Mouse (Mus musculus): ENCODE data around the gene Gtdc1. TPM values are rescaled to one million over a fixed set of nuclear protein-coding genes. Genes with fewer than 3 reads are reported as not detected.
A peak's percentile ranks its signal among the peaks of the same experiment; 100 is the strongest.

Gtdc1 gene
- total and polyA plus RNA-seq, 3 experiments: 1.7 to 47.1 (median 28.7) TPM

DNA sequence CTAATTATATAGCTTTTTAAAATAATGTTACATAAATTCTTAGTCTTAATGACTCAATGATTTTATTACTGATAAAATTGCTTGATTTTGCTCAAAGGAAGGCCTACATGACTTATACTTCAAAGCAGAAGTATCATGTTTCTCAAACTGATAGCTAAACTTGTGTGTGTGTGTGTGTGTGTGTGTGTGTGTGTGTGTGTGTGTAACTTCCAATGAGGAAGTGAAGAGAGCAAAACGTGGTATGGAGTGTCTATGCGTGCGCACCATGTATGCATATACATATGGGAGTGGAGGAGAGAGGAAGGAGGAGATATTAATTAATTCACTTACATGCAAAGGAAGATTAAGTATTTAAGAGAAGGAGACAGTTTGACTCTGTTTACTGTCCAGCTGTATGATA lies 100.8 kb downstream of the Gtdc1 start:
- H3K9me3 ChIP-seq (replicated peaks): no peaks in the 10 kb centered on the region
- no peaks in the 10 kb centered on the region for H3K27me3 ChIP-seq (ENCODE audit: insufficient read depth, low read length)
- no peak for TF ChIP-seq TAL1 (conservative IDR thresholded peaks at IDR 0.05; ENCODE audit: low read depth, low read length)
- no peak for TF ChIP-seq GATA2 (IDR thresholded peaks at IDR 0.05; ENCODE audit: borderline replicate concordance, low read depth, low read length)
- no peak for TF ChIP-seq GATA1 (IDR thresholded peaks at IDR 0.05; ENCODE audit: borderline replicate concordance, low read length)
- TF ChIP-seq POLR2AphosphoS5 (IDR thresholded peaks at IDR 0.05; ENCODE audit: insufficient replicate concordance, low read depth, low read length): no peak
- no peak for TF ChIP-seq CTCF (IDR thresholded peaks at IDR 0.05; ENCODE audit: low read depth, low read length)
- ATAC-seq (ENCODE audit: extremely low read depth, insufficient number of reproducible peaks, low FRiP score, poor library complexity, severe bottlenecking) (no peak), DNase-seq (ENCODE audit: low spot score) (no peak)
- H3K4me1 ChIP-seq (ENCODE audit: insufficient read depth, low read depth, low read length): no peaks in the 10 kb centered on the region
- no peak overlapping the region for H3K4me3 ChIP-seq (ENCODE audit: low read depth, low read length)
- no peaks in the 10 kb centered on the region for H3K36me3 ChIP-seq (replicated peaks)

DNA sequence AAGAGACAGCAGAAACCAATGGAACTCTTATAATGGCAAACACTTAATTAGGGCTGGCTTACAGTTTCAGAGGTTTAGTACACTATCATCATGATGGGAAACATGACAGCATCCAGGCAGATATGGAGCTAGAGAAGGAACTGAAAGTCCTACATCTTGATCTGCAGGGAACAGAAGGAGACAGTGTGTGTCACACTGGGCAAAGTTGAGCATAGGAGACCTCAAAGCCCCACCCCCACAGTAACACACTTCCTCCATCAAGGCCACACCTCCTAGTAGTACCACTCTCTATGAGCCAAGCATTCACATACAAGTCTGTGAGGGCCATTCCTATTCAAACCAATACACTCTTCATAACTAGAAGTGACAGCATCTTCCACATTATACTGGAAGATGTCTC lies 109.7 kb downstream of the Gtdc1 start:
- no peak overlapping the region for H3K4me3 ChIP-seq (ENCODE audit: low read depth, low read length)
- no peaks in the 10 kb centered on the region for H3K9me3 ChIP-seq (replicated peaks)
- TF ChIP-seq GATA2 (IDR thresholded peaks at IDR 0.05; ENCODE audit: borderline replicate concordance, low read depth, low read length) (no peak), POLR2AphosphoS5 (IDR thresholded peaks at IDR 0.05; ENCODE audit: insufficient replicate concordance, low read depth, low read length) (no peak), TAL1 (conservative IDR thresholded peaks at IDR 0.05; ENCODE audit: low read depth, low read length) (no peak), GATA1 (IDR thresholded peaks at IDR 0.05; ENCODE audit: borderline replicate concordance, low read length) (no peak), CTCF (IDR thresholded peaks at IDR 0.05; ENCODE audit: low read depth, low read length) (no peak)
- H3K4me1 ChIP-seq (ENCODE audit: insufficient read depth, low read depth, low read length): 0 out of 2 replicates have a peak, but pooled peaks cover 4% of the 10 kb centered on the region
- ATAC-seq (ENCODE audit: extremely low read depth, insufficient number of reproducible peaks, low FRiP score, poor library complexity, severe bottlenecking) (no peak), DNase-seq (ENCODE audit: low spot score) (no peak)
- H3K36me3 ChIP-seq (replicated peaks): no peaks in the 10 kb centered on the region
- H3K27me3 ChIP-seq (ENCODE audit: insufficient read depth, low read length): no peaks in the 10 kb centered on the region

DNA sequence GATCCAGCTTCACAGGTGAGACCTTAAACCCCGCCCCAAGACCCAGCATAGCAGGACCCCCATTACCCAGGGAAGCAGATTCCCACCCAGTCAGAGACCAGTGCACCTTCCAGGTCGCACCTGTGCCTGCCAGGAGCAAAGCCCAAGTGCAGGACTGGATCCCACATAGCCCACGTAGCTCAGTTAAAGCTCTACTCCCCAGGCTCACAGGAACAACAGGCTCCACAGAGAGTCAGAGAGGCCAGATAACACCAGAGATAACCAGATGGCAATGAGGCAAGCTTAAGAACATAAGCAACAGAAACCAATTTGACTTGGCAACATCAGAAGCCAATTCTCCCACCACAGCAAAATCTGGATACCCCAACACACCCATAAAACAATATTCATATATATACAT lies 113.7 kb downstream of the Gtdc1 start:
- ATAC-seq (ENCODE audit: extremely low read depth, insufficient number of reproducible peaks, low FRiP score, poor library complexity, severe bottlenecking) (no peak), DNase-seq (ENCODE audit: low spot score) (no peak)
- Histone ChIP-seq H3K9me3 (replicated peaks) (no peaks in the 10 kb centered on the region), H3K27me3 (ENCODE audit: insufficient read depth, low read length) (no peaks in the 10 kb centered on the region), H3K4me1 (ENCODE audit: insufficient read depth, low read depth, low read length) (0 out of 2 replicates have a peak, but pooled peaks cover 4% of the 10 kb centered on the region), H3K36me3 (replicated peaks) (no peaks in the 10 kb centered on the region), H3K4me3 (ENCODE audit: low read depth, low read length) (no peak overlapping the region)
- TF ChIP-seq GATA2 (IDR thresholded peaks at IDR 0.05; ENCODE audit: borderline replicate concordance, low read depth, low read length) (no peak), POLR2AphosphoS5 (IDR thresholded peaks at IDR 0.05; ENCODE audit: insufficient replicate concordance, low read depth, low read length) (no peak), GATA1 (IDR thresholded peaks at IDR 0.05; ENCODE audit: borderline replicate concordance, low read length) (no peak), CTCF (IDR thresholded peaks at IDR 0.05; ENCODE audit: low read depth, low read length) (no peak), TAL1 (conservative IDR thresholded peaks at IDR 0.05; ENCODE audit: low read depth, low read length) (no peak)

DNA sequence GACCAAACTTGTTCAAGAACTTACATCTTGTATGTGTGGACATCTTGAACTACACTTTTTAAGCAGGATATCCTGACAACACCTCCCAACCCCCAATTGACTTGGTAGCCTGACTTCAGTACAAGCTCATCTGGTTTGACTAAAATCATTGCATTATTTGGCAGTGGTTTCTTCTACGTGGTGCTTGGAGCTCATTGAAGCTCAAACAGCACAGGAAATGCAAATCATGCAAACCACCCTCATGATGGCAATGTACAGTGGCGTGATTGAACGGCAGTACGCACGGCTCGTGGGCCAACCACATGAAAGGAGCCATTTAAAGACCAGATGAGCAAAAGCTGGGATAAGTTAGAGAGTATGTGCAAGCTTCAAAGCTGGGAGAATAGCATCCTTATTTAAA lies 123.0 kb downstream of the Gtdc1 start:
- no peak for TF ChIP-seq GATA1 (IDR thresholded peaks at IDR 0.05; ENCODE audit: borderline replicate concordance, low read length)
- TF ChIP-seq CTCF (IDR thresholded peaks at IDR 0.05; ENCODE audit: low read depth, low read length): no peak
- TF ChIP-seq POLR2AphosphoS5 (IDR thresholded peaks at IDR 0.05; ENCODE audit: insufficient replicate concordance, low read depth, low read length): no peak
- TF ChIP-seq GATA2 (IDR thresholded peaks at IDR 0.05; ENCODE audit: borderline replicate concordance, low read depth, low read length): no peak
- no peak for TF ChIP-seq TAL1 (conservative IDR thresholded peaks at IDR 0.05; ENCODE audit: low read depth, low read length)
- no peaks in the 10 kb centered on the region for H3K27me3 ChIP-seq (ENCODE audit: insufficient read depth, low read length)
- no peak for DNase-seq (ENCODE audit: low spot score)
- H3K9me3 ChIP-seq (replicated peaks): no peaks in the 10 kb centered on the region
- H3K36me3 ChIP-seq (replicated peaks): no peaks in the 10 kb centered on the region
- no peak overlapping the region for H3K4me3 ChIP-seq (ENCODE audit: low read depth, low read length)
- H3K4me1 ChIP-seq (ENCODE audit: insufficient read depth, low read depth, low read length): no peaks in the 10 kb centered on the region
- no peak for ATAC-seq (ENCODE audit: extremely low read depth, insufficient number of reproducible peaks, low FRiP score, poor library complexity, severe bottlenecking)

DNA sequence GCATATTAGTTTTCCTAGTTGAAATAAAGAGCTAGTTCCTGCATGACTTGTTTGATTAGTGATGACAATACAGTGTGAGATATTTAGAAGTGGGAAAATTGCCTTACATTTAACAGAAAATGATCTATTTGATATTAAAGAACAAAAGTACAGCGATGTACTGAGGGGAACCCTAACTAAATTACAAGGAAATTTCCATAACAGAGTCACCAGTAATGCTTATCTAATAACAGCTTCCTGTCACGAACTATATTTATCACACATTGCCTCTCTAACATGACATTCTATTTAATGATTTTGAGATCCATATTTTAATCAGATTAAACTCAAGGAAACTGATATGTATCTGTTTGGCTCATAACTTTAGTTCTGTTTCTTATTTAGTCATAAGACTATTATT lies 126.1 kb downstream of the Gtdc1 start:
- ATAC-seq (ENCODE audit: extremely low read depth, insufficient number of reproducible peaks, low FRiP score, poor library complexity, severe bottlenecking): peak; percentile 60
- DNase-seq (ENCODE audit: low spot score): no peak
- Histone ChIP-seq H3K36me3 (replicated peaks) (no peaks in the 10 kb centered on the region), H3K4me3 (ENCODE audit: low read depth, low read length) (no peak overlapping the region), H3K4me1 (ENCODE audit: insufficient read depth, low read depth, low read length) (no peaks in the 10 kb centered on the region), H3K27me3 (ENCODE audit: insufficient read depth, low read length) (no peaks in the 10 kb centered on the region), H3K9me3 (replicated peaks) (no peaks in the 10 kb centered on the region)
- no peak for TF ChIP-seq GATA2 (IDR thresholded peaks at IDR 0.05; ENCODE audit: borderline replicate concordance, low read depth, low read length)
- no peak for TF ChIP-seq CTCF (IDR thresholded peaks at IDR 0.05; ENCODE audit: low read depth, low read length)
- TF ChIP-seq POLR2AphosphoS5 (IDR thresholded peaks at IDR 0.05; ENCODE audit: insufficient replicate concordance, low read depth, low read length): no peak
- TF ChIP-seq TAL1 (conservative IDR thresholded peaks at IDR 0.05; ENCODE audit: low read depth, low read length): no peak

DNA sequence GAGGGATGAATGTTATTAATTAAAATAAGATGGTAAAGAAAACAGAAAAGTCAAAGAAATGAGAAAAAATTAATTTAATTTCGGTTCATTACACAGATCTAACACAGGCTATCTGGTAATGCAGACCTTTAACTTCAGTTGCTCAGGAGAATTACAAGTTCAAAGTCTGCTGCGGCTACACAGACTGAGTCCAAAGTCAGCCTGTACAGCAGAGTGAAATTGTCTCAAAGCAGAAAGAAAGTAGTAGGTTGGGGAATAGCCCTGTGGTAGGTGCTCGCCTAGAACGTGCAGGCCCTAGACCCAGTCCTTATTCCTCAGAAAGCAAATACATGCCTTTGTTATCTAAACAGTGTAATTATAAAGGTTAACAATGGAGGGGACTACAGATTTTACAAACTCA lies 135.6 kb downstream of the Gtdc1 start:
- ATAC-seq (ENCODE audit: extremely low read depth, insufficient number of reproducible peaks, low FRiP score, poor library complexity, severe bottlenecking): no peak
- H3K36me3 ChIP-seq (replicated peaks): no peaks in the 10 kb centered on the region
- TF ChIP-seq TAL1 (conservative IDR thresholded peaks at IDR 0.05; ENCODE audit: low read depth, low read length) (no peak), CTCF (IDR thresholded peaks at IDR 0.05; ENCODE audit: low read depth, low read length) (no peak), POLR2AphosphoS5 (IDR thresholded peaks at IDR 0.05; ENCODE audit: insufficient replicate concordance, low read depth, low read length) (no peak), GATA2 (IDR thresholded peaks at IDR 0.05; ENCODE audit: borderline replicate concordance, low read depth, low read length) (no peak), GATA1 (IDR thresholded peaks at IDR 0.05; ENCODE audit: borderline replicate concordance, low read length) (no peak)

More for the DNA sequence above, 135.6 kb downstream of the Gtdc1 start:
- H3K4me3 ChIP-seq (ENCODE audit: low read depth, low read length): no peak overlapping the region
- H3K9me3 ChIP-seq (replicated peaks): no peaks in the 10 kb centered on the region
- H3K27me3 ChIP-seq (ENCODE audit: insufficient read depth, low read length): no peaks in the 10 kb centered on the region
- no peak for DNase-seq (ENCODE audit: low spot score)
- no peaks in the 10 kb centered on the region for H3K4me1 ChIP-seq (ENCODE audit: insufficient read depth, low read depth, low read length)

All from G1E (cell line).